Mouse (Mus musculus): Measurements from ENCODE around the gene Msh6. TPM values are rescaled to one million over a fixed set of nuclear protein-coding genes. Genes with fewer than 3 reads are reported as not detected.
A peak's percentile ranks its signal among the peaks of the same experiment; 100 is the strongest.
"Not testable (repeated sequence)": the region's sequence is repeated elsewhere in the genome, so short reads cannot be mapped to it uniquely, and the experiment has no call there.

Gene Msh6
- 37.3 and 38.2 TPM in 2 replicates for polyA plus RNA-seq (2015; fragmentation: Nextera tagmentation; extraction: Ambion mirVana)

DNA sequence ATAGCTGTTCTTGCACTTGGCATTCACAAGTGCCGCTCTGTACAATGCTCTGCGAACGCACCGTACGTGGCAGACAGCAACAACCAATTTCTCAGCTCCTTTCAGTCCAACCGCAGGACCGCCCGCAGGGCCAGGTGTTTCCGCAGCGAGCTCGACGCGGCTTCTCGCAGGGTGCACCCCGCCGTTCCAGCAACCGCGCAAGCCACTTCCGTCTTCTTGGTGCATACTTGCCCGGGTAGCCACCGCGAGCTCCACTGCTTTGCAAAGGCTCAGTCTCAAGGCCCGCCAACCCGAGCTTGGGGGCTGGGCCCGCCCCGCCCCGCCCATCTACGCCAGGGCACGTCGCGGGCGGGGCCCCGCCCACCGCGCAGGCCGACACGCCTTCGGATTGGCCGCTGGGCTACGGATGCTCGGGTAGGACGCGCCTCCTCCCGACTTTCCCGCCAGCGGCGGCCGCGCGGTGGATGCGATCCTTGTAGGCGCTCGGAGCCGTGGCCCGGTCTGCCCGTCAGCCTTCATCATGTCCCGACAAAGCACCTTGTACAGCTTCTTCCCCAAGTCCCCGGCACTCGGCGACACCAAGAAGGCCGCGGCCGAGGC is at the start of gene Msh6:
TSS of gene Msh6 (plus strand) at position 434 of the 600 bp plus-strand sequence.
- Histone ChIP-seq H3K4me1 (replicated peaks) (peaks cover 19% of the 10 kb centered on the region), H3K27ac (peak within 1 kb of the TSS; percentile 88), H3K36me3 (peaks cover 4% of the 10 kb centered on the region), H3K27me3 (peaks cover 3% of the 10 kb centered on the region; the same call in 1 of the 2 replicates), H3K9me3 (no peaks in the 10 kb centered on the region), H3K4me3 (replicated peaks) (peak within 1 kb of the TSS; percentile 96), H3K4me2 (replicated peaks) (peak within 1 kb of the TSS; percentile 88), H3K9ac (replicated peaks) (peak within 1 kb of the TSS; percentile 93)
- under 1% methylated on average over 59 of the region's 63 CpGs for WGBS
- ATAC-seq: peak; percentile 99

GRCm38 (mm10) chr17:87934326-87934725 is 40.5 kb upstream of the Msh6 start:
- no peaks in the 10 kb centered on the region for H3K9me3 ChIP-seq
- 84% methylated on average over 10 of the region's 10 CpGs for WGBS

GRCm38 (mm10) chr17:87934736-87935135 is 40.1 kb upstream of the Msh6 start:
- H3K4me3 ChIP-seq (replicated peaks): no peak overlapping the region
- WGBS: 88% methylated on average over 8 of the region's 8 CpGs

More at GRCm38 (mm10) chr17:87934326-87934725, 40.5 kb upstream of the Msh6 start:
- H3K27me3 ChIP-seq: no peaks in the 10 kb centered on the region
- no peak overlapping the region for H3K27ac ChIP-seq
- H3K36me3 ChIP-seq: no peaks in the 10 kb centered on the region
- no peak overlapping the region for H3K9ac ChIP-seq (replicated peaks)
- no peak for ATAC-seq
- H3K4me1 ChIP-seq (replicated peaks): no peaks in the 10 kb centered on the region
- H3K4me3 ChIP-seq (replicated peaks): no peak overlapping the region
- no peak overlapping the region for H3K4me2 ChIP-seq (replicated peaks)

DNA sequence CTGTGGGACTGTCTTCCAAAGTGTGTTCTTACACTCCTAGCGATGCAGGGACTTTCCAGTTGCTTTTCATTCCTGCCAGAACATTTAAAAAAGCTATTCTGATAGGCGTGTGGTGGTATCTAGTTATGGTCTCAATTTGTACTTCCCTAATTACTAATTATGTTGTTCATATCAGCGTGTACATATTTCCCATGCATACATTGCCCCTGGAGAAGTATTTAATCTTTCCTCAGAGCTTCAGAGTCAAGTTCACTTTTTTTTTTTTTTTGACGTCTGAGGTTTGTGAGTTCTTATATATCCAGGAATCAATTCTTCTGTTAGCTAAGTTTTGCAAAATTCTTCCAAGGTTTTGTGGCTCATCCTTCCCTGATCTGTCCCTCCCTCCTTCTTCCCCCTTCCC is 38.7 kb upstream of the Msh6 start:
- no peak overlapping the region for H3K4me3 ChIP-seq (replicated peaks)
- no peak overlapping the region for H3K27ac ChIP-seq
- H3K9me3 ChIP-seq: no peaks in the 10 kb centered on the region
- H3K4me1 ChIP-seq (replicated peaks): no peaks in the 10 kb centered on the region
- no peaks in the 10 kb centered on the region for H3K36me3 ChIP-seq
- ATAC-seq: no peak
- no peak overlapping the region for H3K4me2 ChIP-seq (replicated peaks)
- H3K9ac ChIP-seq (replicated peaks): no peak overlapping the region
- no peaks in the 10 kb centered on the region for H3K27me3 ChIP-seq
- 89% methylated on average over 4 of the region's 4 CpGs for WGBS

More at GRCm38 (mm10) chr17:87934736-87935135, 40.1 kb upstream of the Msh6 start:
- H3K27ac ChIP-seq: no peak overlapping the region
- H3K4me1 ChIP-seq (replicated peaks): no peaks in the 10 kb centered on the region
- H3K4me2 ChIP-seq (replicated peaks): no peak overlapping the region
- H3K27me3 ChIP-seq: no peaks in the 10 kb centered on the region
- no peak for ATAC-seq
- H3K9me3 ChIP-seq: no peaks in the 10 kb centered on the region
- H3K9ac ChIP-seq (replicated peaks): no peak overlapping the region
- H3K36me3 ChIP-seq: no peaks in the 10 kb centered on the region

- WGBS: 45% methylated on average over 16 of the region's 16 CpGs
- H3K4me3 ChIP-seq (replicated peaks): no peak overlapping the region
- no peak overlapping the region for H3K27ac ChIP-seq
- H3K4me2 ChIP-seq (replicated peaks): no peak overlapping the region
- H3K27me3 ChIP-seq: no peaks in the 10 kb centered on the region
- H3K36me3 ChIP-seq: no peaks in the 10 kb centered on the region
- H3K9ac ChIP-seq (replicated peaks): no peak overlapping the region
- peak; percentile 73; the same call in 1 of the 2 replicates for ATAC-seq
- H3K9me3 ChIP-seq: no peaks in the 10 kb centered on the region
- no peaks in the 10 kb centered on the region for H3K4me1 ChIP-seq (replicated peaks)
Observed at GRCm38 (mm10) chr17:87948965-87949584, 25.8 kb upstream of the Msh6 start.

DNA sequence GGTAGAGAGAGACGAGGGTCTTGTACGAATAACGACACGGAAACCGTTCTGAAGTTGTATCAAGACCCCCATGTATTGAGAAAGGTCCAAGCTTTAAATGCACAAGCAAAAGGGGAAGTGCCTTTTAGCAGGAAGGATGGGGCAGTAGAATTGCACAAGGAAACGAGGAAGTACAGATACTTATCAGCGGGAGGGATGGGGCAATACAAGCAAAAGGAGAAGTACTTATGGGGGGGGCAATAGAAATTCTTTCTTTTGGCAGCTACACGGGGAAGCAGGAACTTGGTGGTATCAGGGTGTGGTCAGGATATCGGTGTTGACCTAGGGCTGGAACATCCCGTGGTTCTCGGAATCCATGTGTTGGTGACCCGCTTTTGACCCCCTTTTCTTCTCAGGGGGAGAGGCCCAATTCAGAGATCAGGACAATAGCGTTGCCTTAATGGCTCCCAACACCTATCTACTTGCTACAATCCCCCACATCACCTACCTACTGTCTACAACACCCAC is 20.2 kb upstream of the Msh6 start:
- H3K27me3 ChIP-seq; ATAC-seq; H3K27ac ChIP-seq; H3K4me3 ChIP-seq (replicated peaks); H3K36me3 ChIP-seq; H3K9me3 ChIP-seq; H3K4me2 ChIP-seq (replicated peaks); H3K4me1 ChIP-seq (replicated peaks); H3K9ac ChIP-seq (replicated peaks): not testable (repeated sequence)
- WGBS: 92% methylated on average over 13 of the region's 13 CpGs

- Histone ChIP-seq H3K9me3 (no peaks in the 10 kb centered on the region), H3K36me3 (no peaks in the 10 kb centered on the region), H3K9ac (replicated peaks) (no peak overlapping the region), H3K27ac (no peak overlapping the region), H3K4me1 (replicated peaks) (no peaks in the 10 kb centered on the region), H3K4me3 (replicated peaks) (no peak overlapping the region), H3K4me2 (replicated peaks) (no peak overlapping the region), H3K27me3 (no peaks in the 10 kb centered on the region)
- no peak for ATAC-seq
- WGBS: 81% methylated on average over 12 of the region's 12 CpGs
Observed at GRCm38 (mm10) chr17:87957096-87957840, 17.6 kb upstream of the Msh6 start.

DNA sequence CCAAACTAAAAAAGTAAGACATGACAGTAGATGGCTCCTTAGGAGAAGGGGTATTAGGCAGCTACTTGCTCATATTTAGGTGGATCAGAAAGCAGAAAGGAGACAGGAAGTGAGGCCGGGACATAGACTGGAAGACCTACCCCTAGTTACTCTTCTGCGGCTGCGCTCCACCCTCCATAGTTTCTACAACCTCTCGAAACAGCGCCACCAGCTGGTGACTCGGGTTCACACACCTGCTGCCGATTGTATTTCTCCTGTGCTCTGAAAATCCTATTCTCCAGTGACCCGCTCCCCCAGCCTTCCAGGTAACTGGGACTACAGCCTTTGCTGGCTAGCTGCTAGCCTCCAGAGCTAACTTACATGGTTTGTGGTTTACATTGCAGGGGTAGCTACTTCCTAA is 16.6 kb upstream of the Msh6 start:
- Histone ChIP-seq H3K4me3 (replicated peaks) (no peak overlapping the region), H3K36me3 (no peaks in the 10 kb centered on the region), H3K9ac (replicated peaks) (no peak overlapping the region), H3K27ac (no peak overlapping the region), H3K9me3 (peaks cover 5% of the 10 kb centered on the region; the same call in 1 of the 2 replicates), H3K27me3 (no peaks in the 10 kb centered on the region), H3K4me2 (replicated peaks) (no peak overlapping the region), H3K4me1 (replicated peaks) (no peaks in the 10 kb centered on the region)
- WGBS: 71% methylated on average over 8 of the region's 8 CpGs
- ATAC-seq: no peak

DNA sequence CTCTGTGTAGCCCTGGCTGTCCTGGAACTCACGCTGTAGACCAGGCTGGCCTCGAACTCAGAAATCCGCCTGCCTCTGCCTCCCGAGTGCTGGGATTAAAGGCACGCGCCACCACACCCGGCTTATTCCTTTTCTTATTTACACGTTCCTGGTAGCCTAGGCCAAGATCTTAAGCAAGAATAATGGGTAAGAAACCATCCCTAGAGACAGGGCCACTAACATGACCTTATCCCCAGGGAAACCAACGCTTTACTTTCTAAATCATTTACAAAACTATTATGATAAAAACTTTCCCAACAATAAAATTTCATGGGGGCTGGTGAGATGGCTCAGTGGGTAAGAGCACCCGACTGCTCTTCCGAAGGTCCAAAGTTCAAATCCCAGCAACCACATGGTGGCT is 15.5 kb upstream of the Msh6 start:
- H3K36me3 ChIP-seq; ATAC-seq; H3K4me2 ChIP-seq (replicated peaks); H3K9me3 ChIP-seq; H3K27ac ChIP-seq; H3K4me1 ChIP-seq (replicated peaks); H3K9ac ChIP-seq (replicated peaks); H3K4me3 ChIP-seq (replicated peaks); H3K27me3 ChIP-seq: not testable (repeated sequence)
- WGBS: 95% methylated on average over 11 of the region's 11 CpGs

DNA sequence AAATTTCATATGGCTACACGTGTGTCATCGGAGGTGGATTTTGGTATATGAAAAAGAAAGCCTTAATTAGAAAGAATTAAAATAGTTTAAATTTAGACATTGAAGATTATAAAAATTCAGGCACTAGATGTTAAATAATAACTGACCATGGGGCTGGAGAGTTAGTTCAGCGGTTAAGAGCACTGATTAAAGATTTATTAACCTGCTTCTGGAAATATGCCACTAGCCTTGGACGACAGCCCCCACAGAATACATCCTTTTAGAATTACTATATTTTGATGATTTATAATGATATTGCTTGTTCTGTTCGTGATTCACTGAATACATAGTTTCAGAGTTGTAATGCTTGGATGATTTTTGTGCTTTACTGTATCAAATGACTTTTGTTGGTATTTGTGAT is 14.9 kb upstream of the Msh6 start:
- H3K36me3 ChIP-seq; H3K9ac ChIP-seq (replicated peaks); H3K4me3 ChIP-seq (replicated peaks); H3K27ac ChIP-seq; H3K27me3 ChIP-seq; H3K4me1 ChIP-seq (replicated peaks); H3K9me3 ChIP-seq; ATAC-seq; H3K4me2 ChIP-seq (replicated peaks): not testable (repeated sequence)
- WGBS: 93% methylated on average over 5 of the region's 5 CpGs

- H3K9me3 ChIP-seq: peaks cover 5% of the 10 kb centered on the region; the same call in 1 of the 2 replicates
- no peak overlapping the region for H3K9ac ChIP-seq (replicated peaks)
- H3K27me3 ChIP-seq: no peaks in the 10 kb centered on the region
- 91% methylated on average over 13 of the region's 14 CpGs for WGBS
- no peaks in the 10 kb centered on the region for H3K4me1 ChIP-seq (replicated peaks)
- ATAC-seq: no peak
- H3K36me3 ChIP-seq: no peaks in the 10 kb centered on the region
- H3K27ac ChIP-seq: no peak overlapping the region
- H3K4me2 ChIP-seq (replicated peaks): no peak overlapping the region
- no peak overlapping the region for H3K4me3 ChIP-seq (replicated peaks)
Observed at GRCm38 (mm10) chr17:87963081-87964075, 11.5 kb upstream of the Msh6 start.

All from midbrain, embryonic 13.5 days (tissue).